Mouse (Mus musculus) liver, adult 2 months (tissue): ENCODE results near the gene Pygb. TPM values are rescaled to one million over a fixed set of nuclear protein-coding genes. Genes with fewer than 3 reads are reported as not detected.

Experiments
- DNase-seq: peaks from one replicate; pipeline ENCODE4 v3.0.0-alpha.2; 2011; ENCODE audit warnings: low read depth, low spot score; ENCODE audit errors: extremely low read depth
- H3K27ac ChIP-seq: fragments of 200-500 bp; replicated peaks from 2 replicates; pipeline ENCODE4 v1.5.1; 2012; ENCODE audit warnings: low read depth, mild to moderate bottlenecking, control low read depth, inconsistent platforms, low read length; ENCODE audit not compliant: insufficient read depth
- H3K27me3 ChIP-seq: fragments of 200-500 bp; 2 replicates; pipeline ENCODE4 v1.6.1; 2012; ENCODE audit warnings: mild to moderate bottlenecking, moderate library complexity, low read length, inconsistent platforms; ENCODE audit not compliant: control insufficient read depth, insufficient read depth
- H3K36me3 ChIP-seq: fragments of 200-500 bp; 2 replicates; pipeline ENCODE4 v1.6.1; 2012; ENCODE audit warnings: low read length, inconsistent platforms; ENCODE audit not compliant: control insufficient read depth, insufficient read depth
- H3K4me1 ChIP-seq: fragments of 200-500 bp; 2 replicates; pipeline ENCODE4 v1.6.1; 2011; ENCODE audit warnings: low read length; ENCODE audit not compliant: control insufficient read depth, insufficient read depth
- H3K4me3 ChIP-seq: fragments of 200-500 bp; 2 replicates; pipeline ENCODE4 v1.5.1; 2011; ENCODE audit warnings: low read depth, mild to moderate bottlenecking, control low read depth, low read length, moderate library complexity; ENCODE audit not compliant: insufficient read depth
- H3K79me2 ChIP-seq: fragments of 200-500 bp; 2 replicates; pipeline ENCODE4 v1.6.1; 2012; ENCODE audit warnings: inconsistent platforms, mild to moderate bottlenecking, low read length, moderate library complexity; ENCODE audit not compliant: control insufficient read depth, insufficient read depth
- H3K9ac ChIP-seq: fragments of 200-500 bp; 2 replicates; pipeline ENCODE4 v1.6.1; 2012; ENCODE audit warnings: low read depth, mild to moderate bottlenecking, control low read depth, inconsistent platforms, low read length
- CTCF ChIP-seq: fragments of 200-500 bp; IDR thresholded peaks from 2 replicates; pipeline ENCODE4 v1.5.1; 2011; ENCODE audit warnings: low read depth, low read length, control low read depth
- POLR2A ChIP-seq: fragments of 200-500 bp; IDR thresholded peaks from 2 replicates; pipeline ENCODE4 v1.6.1; 2011; ENCODE audit warnings: low read length, control low read depth; ENCODE audit not compliant: insufficient read depth; ENCODE audit errors: extremely low read depth
- WGBS: fragments of 180-500 bp; shearing (Covaris S2); methylation state at CpG from one replicate; pipeline ENCODE4 v1.1.7; 2018; 5-methylcytosine and 5-hydroxymethylcytosine counted together
- polyA plus RNA-seq: library from polyadenylated mRNA; depleted of rRNA; stranded (reverse); fragments of >200 nt; gene quantifications from 2 replicates; pipeline ENCODE4 v1.2.3, GENCODE M21; 2012
- total RNA-seq: library from RNA; depleted of rRNA; stranded (reverse); fragments of >200 nt; gene quantifications from 2 replicates; pipeline ENCODE4 v1.2.3, GENCODE M21; 2014

The Pygb gene
- total and polyA plus RNA-seq, 2 experiments: 3.3 to 4.8 TPM

- no peaks in the 10 kb centered on the region for H3K4me1 ChIP-seq
- 87% methylated on average over 10 of the region's 10 CpGs for WGBS
- H3K27me3 ChIP-seq: no peaks in the 10 kb centered on the region
- TF ChIP-seq CTCF (no peak), POLR2A (no peak)
- H3K36me3 ChIP-seq: no peaks in the 10 kb centered on the region
- no peak overlapping the region for H3K9ac ChIP-seq
- H3K4me3 ChIP-seq: no peak overlapping the region
- H3K79me2 ChIP-seq: no peaks in the 10 kb centered on the region
- no peak for DNase-seq
- H3K27ac ChIP-seq: no peak overlapping the region
These were observed 13.9 kb upstream of the Pygb start for GRCm38 (mm10) chr2:150772466-150773119.

GRCm38 (mm10) chr2:150782801-150783200 lies 3.7 kb upstream of the Pygb start:
- TF ChIP-seq CTCF (no peak), POLR2A (no peak)
- Histone ChIP-seq H3K27me3 (no peaks in the 10 kb centered on the region), H3K79me2 (no peaks in the 10 kb centered on the region), H3K9ac (no peak overlapping the region), H3K4me3 (no peak overlapping the region), H3K27ac (no peak overlapping the region), H3K4me1 (peaks cover 3% of the 10 kb centered on the region; the same call in 1 of the 2 replicates), H3K36me3 (no peaks in the 10 kb centered on the region)
- WGBS: 93% methylated on average over 2 of the region's 2 CpGs
- no peak for DNase-seq

GRCm38 (mm10) chr2:150787234-150787771 lies 768 bp downstream of the Pygb start:
- H3K9ac ChIP-seq: peak overlapping the region; percentile 67; the same call in 1 of the 2 replicates
- peak overlapping the region; percentile 91 for H3K4me3 ChIP-seq
- H3K36me3 ChIP-seq: no peaks in the 10 kb centered on the region
- H3K27ac ChIP-seq: no peak overlapping the region
- H3K4me1 ChIP-seq: peaks cover 6% of the 10 kb centered on the region
- no peaks in the 10 kb centered on the region for H3K79me2 ChIP-seq
- TF ChIP-seq CTCF (no peak), POLR2A (no peak)
- no peaks in the 10 kb centered on the region for H3K27me3 ChIP-seq
- DNase-seq: no peak
- WGBS: 4% methylated on average over 23 of the region's 23 CpGs

- 21% methylated on average over 4 of the region's 4 CpGs for WGBS
- H3K36me3 ChIP-seq: no peaks in the 10 kb centered on the region
- H3K4me1 ChIP-seq: peaks cover 6% of the 10 kb centered on the region
- TF ChIP-seq CTCF (no peak), POLR2A (no peak)
- no peaks in the 10 kb centered on the region for H3K27me3 ChIP-seq
- no peak overlapping the region for H3K9ac ChIP-seq
- H3K4me3 ChIP-seq: no peak overlapping the region
- no peaks in the 10 kb centered on the region for H3K79me2 ChIP-seq
- no peak overlapping the region for H3K27ac ChIP-seq
- DNase-seq: peak; percentile 55
These were observed 2.4 kb downstream of the Pygb start for GRCm38 (mm10) chr2:150788768-150789550.

- TF ChIP-seq POLR2A (no peak), CTCF (no peak)
- no peaks in the 10 kb centered on the region for H3K79me2 ChIP-seq
- no peak overlapping the region for H3K9ac ChIP-seq
- no peak overlapping the region for H3K4me3 ChIP-seq
- DNase-seq: no peak
- 61% methylated on average over 4 of the region's 4 CpGs for WGBS
- H3K36me3 ChIP-seq: no peaks in the 10 kb centered on the region
- H3K4me1 ChIP-seq: peaks cover 4% of the 10 kb centered on the region
- no peak overlapping the region for H3K27ac ChIP-seq
- H3K27me3 ChIP-seq: no peaks in the 10 kb centered on the region
These were observed 6.8 kb downstream of the Pygb start for GRCm38 (mm10) chr2:150793320-150793719.

- Histone ChIP-seq H3K79me2 (no peaks in the 10 kb centered on the region), H3K4me3 (no peak overlapping the region), H3K9ac (no peak overlapping the region), H3K27ac (no peak overlapping the region), H3K27me3 (no peaks in the 10 kb centered on the region), H3K4me1 (no peaks in the 10 kb centered on the region), H3K36me3 (no peaks in the 10 kb centered on the region)
- no peak for DNase-seq
- no peak for TF ChIP-seq CTCF
- TF ChIP-seq POLR2A: no peak
- 86% methylated on average over 7 of the region's 7 CpGs for WGBS
These were observed 11.5 kb downstream of the Pygb start for GRCm38 (mm10) chr2:150798084-150798483.
